Mouse (Mus musculus): ENCODE results near the gene Stac3. TPM values are rescaled to one million over a fixed set of nuclear protein-coding genes. Genes with fewer than 3 reads are reported as not detected.

Gene Stac3
- total and polyA plus RNA-seq, 2 experiments from 2014 or later = 0.30 TPM; not detected in 1

GRCm38 (mm10) chr10:127536586-127537314 lies 35.3 kb downstream of the Stac3 start:
- H3K36me3 ChIP-seq (replicated peaks; ENCODE audit: control insufficient read depth, insufficient read depth, low read length) = no peaks in the 10 kb centered on the region
- DNase-seq (ENCODE audit: low spot score) (peak; percentile 10), ATAC-seq (ENCODE audit: insufficient read depth, low read depth) (no peak)
- H3K4me2 ChIP-seq (ENCODE audit: low read depth, low read length) = no peak overlapping the region
- no peak for TF ChIP-seq EP300 (IDR thresholded peaks at IDR 0.05; ENCODE audit: low read depth)
- peak; percentile 54 for TF ChIP-seq CTCF (IDR thresholded peaks at IDR 0.05; ENCODE audit: low read depth)
- H3K27me3 ChIP-seq (ENCODE audit: control insufficient read depth, insufficient read depth, low read length) = peaks cover 58% of the 10 kb centered on the region
- H3K9ac ChIP-seq (replicated peaks; ENCODE audit: low read depth, low read length) = no peak overlapping the region
- no peak overlapping the region for H3K27ac ChIP-seq (ENCODE audit: low read depth)
- 0 out of 2 replicates have a peak, but pooled peaks cover 7% of the 10 kb centered on the region for H3K4me1 ChIP-seq (ENCODE audit: control insufficient read depth, insufficient read depth)
- H3K4me3 ChIP-seq (ENCODE audit: low read depth, low read length) = no peak overlapping the region
- no peaks in the 10 kb centered on the region for H3K9me3 ChIP-seq (replicated peaks; ENCODE audit: control insufficient read depth, low read length)
- 8% methylated on average over 8 of the region's 8 CpGs for WGBS

DNA sequence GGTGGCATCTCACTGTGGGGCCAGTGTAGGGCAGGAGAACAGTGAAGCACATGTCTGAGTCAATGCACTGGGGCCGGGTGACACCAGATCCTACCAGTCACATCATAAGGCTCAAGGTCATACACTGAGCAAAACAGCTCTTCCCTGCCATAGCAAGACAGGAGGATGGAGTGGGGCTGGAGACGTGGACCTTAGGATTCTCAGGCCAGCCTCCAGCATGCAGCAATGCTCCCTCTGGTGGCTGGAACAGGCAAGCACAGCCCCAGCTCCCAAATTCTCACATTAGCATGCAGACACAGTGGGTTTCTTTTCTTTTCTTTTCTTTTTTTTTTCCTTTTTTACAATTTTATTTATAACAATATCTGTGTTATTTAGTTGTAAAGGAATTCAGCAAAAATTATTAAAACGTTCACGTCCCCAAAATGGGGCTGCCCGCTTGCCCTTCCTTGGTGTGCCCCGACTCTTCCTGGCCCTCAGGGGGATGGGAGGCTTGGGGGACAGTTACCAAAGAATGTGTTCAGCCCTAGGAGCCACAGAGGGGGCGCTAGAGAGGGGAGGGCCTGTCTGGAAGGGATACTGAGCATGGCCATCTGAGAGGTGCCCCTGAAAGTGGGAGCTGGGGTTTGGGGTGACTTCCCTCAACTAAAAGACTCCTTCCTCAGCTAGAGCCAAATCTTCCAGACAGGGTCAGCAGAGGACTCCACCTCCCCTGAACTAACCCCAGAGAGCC lies 36.5 kb downstream of the Stac3 start:
- no peaks in the 10 kb centered on the region for H3K36me3 ChIP-seq (replicated peaks; ENCODE audit: control insufficient read depth, insufficient read depth, low read length)
- H3K27ac ChIP-seq (ENCODE audit: low read depth) = no peak overlapping the region
- peaks cover 7% of the 10 kb centered on the region; the same call in 1 of the 2 replicates for H3K4me1 ChIP-seq (ENCODE audit: control insufficient read depth, insufficient read depth)
- WGBS = 25% methylated on average over 7 of the region's 7 CpGs
- TF ChIP-seq CTCF (IDR thresholded peaks at IDR 0.05; ENCODE audit: low read depth) = peak; percentile 96
- TF ChIP-seq EP300 (IDR thresholded peaks at IDR 0.05; ENCODE audit: low read depth) = no peak
- peaks cover 45% of the 10 kb centered on the region for H3K27me3 ChIP-seq (ENCODE audit: control insufficient read depth, insufficient read depth, low read length)
- no peak overlapping the region for H3K9ac ChIP-seq (replicated peaks; ENCODE audit: low read depth, low read length)
- H3K9me3 ChIP-seq (replicated peaks; ENCODE audit: control insufficient read depth, low read length) = no peaks in the 10 kb centered on the region
- no peak overlapping the region for H3K4me2 ChIP-seq (ENCODE audit: low read depth, low read length)
- no peak overlapping the region for H3K4me3 ChIP-seq (ENCODE audit: low read depth, low read length)
- ATAC-seq (ENCODE audit: insufficient read depth, low read depth) (peak; percentile 34; the same call in 1 of the 2 replicates), DNase-seq (ENCODE audit: low spot score) (peak; percentile 70)

DNA sequence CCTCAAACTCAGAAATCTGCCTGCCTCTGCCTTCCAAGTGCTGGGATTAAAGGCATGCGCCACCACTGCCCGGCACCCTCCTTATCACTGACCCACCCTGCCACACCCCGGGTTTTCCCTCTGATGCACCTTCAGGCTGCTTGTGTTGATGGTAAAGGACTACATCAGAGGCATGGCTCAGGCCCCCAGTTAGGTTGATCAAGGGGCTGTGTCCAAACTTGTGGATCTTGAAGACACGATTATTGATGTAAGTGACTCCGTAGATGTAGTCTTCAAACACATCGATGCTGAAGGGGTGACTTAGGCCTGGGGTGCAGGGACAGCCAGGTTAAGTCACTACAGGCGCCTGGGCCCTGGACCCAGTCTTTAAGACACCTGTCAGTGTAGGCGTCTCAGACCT lies 40.0 kb downstream of the Stac3 start:
- Histone ChIP-seq H3K9ac (replicated peaks; ENCODE audit: low read depth, low read length) (no peak overlapping the region), H3K36me3 (replicated peaks; ENCODE audit: control insufficient read depth, insufficient read depth, low read length) (0 out of 2 replicates have a peak, but pooled peaks cover 6% of the 10 kb centered on the region), H3K4me3 (ENCODE audit: low read depth, low read length) (no peak overlapping the region), H3K27me3 (ENCODE audit: control insufficient read depth, insufficient read depth, low read length) (peaks cover 11% of the 10 kb centered on the region), H3K9me3 (replicated peaks; ENCODE audit: control insufficient read depth, low read length) (no peaks in the 10 kb centered on the region), H3K4me1 (ENCODE audit: control insufficient read depth, insufficient read depth) (no peaks in the 10 kb centered on the region; the same call in 1 of the 2 replicates), H3K27ac (ENCODE audit: low read depth) (no peak overlapping the region), H3K4me2 (ENCODE audit: low read depth, low read length) (no peak overlapping the region)
- 95% methylated on average over 8 of the region's 8 CpGs for WGBS
- TF ChIP-seq EP300 (IDR thresholded peaks at IDR 0.05; ENCODE audit: low read depth) = no peak
- no peak for TF ChIP-seq CTCF (IDR thresholded peaks at IDR 0.05; ENCODE audit: low read depth)
- no peak for DNase-seq (ENCODE audit: low spot score)
- no peak for ATAC-seq (ENCODE audit: insufficient read depth, low read depth)

DNA sequence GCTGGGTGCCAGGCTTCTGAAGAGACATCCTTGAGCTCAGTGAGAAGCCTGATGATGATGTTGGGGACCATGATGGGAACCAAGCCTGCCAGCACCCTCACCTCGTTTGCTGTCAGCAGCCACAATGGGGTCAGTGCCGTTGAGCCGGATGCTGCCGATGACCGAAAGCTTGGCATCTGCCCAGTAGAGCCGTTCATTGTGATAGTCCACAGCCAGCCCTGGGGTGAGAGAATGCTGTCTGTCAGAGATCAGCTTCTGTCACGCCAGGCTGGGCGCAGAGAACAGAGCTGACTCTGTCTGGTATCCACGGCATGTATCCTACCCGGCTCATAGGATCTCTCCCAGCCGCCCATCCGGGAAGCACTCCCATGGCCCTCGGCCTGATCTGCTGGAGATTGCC lies 40.6 kb downstream of the Stac3 start:
- Histone ChIP-seq H3K27me3 (ENCODE audit: control insufficient read depth, insufficient read depth, low read length) (peaks cover 5% of the 10 kb centered on the region; the same call in 1 of the 2 replicates), H3K4me2 (ENCODE audit: low read depth, low read length) (no peak overlapping the region), H3K4me1 (ENCODE audit: control insufficient read depth, insufficient read depth) (no peaks in the 10 kb centered on the region; the same call in 1 of the 2 replicates), H3K9me3 (replicated peaks; ENCODE audit: control insufficient read depth, low read length) (no peaks in the 10 kb centered on the region), H3K27ac (ENCODE audit: low read depth) (no peak overlapping the region), H3K9ac (replicated peaks; ENCODE audit: low read depth, low read length) (no peak overlapping the region), H3K4me3 (ENCODE audit: low read depth, low read length) (no peak overlapping the region), H3K36me3 (replicated peaks; ENCODE audit: control insufficient read depth, insufficient read depth, low read length) (0 out of 2 replicates have a peak, but pooled peaks cover 6% of the 10 kb centered on the region)
- no peak; the same call in 1 of the 2 replicates for ATAC-seq (ENCODE audit: insufficient read depth, low read depth)
- DNase-seq (ENCODE audit: low spot score) = no peak
- TF ChIP-seq CTCF (IDR thresholded peaks at IDR 0.05; ENCODE audit: low read depth) (no peak), EP300 (IDR thresholded peaks at IDR 0.05; ENCODE audit: low read depth) (no peak)
- 44% methylated on average over 13 of the region's 13 CpGs for WGBS

GRCm38 (mm10) chr10:127542720-127543119 lies 41.2 kb downstream of the Stac3 start:
- WGBS = 69% methylated on average over 6 of the region's 6 CpGs
- H3K4me2 ChIP-seq (ENCODE audit: low read depth, low read length) = no peak overlapping the region
- ATAC-seq (ENCODE audit: insufficient read depth, low read depth) = no peak
- no peak overlapping the region for H3K27ac ChIP-seq (ENCODE audit: low read depth)
- H3K4me1 ChIP-seq (ENCODE audit: control insufficient read depth, insufficient read depth) = no peaks in the 10 kb centered on the region; the same call in 1 of the 2 replicates
- H3K9ac ChIP-seq (replicated peaks; ENCODE audit: low read depth, low read length) = no peak overlapping the region
- H3K4me3 ChIP-seq (ENCODE audit: low read depth, low read length) = no peak overlapping the region
- DNase-seq (ENCODE audit: low spot score) = no peak
- H3K36me3 ChIP-seq (replicated peaks; ENCODE audit: control insufficient read depth, insufficient read depth, low read length) = 0 out of 2 replicates have a peak, but pooled peaks cover 6% of the 10 kb centered on the region
- 0 out of 2 replicates have a peak, but pooled peaks cover 4% of the 10 kb centered on the region for H3K27me3 ChIP-seq (ENCODE audit: control insufficient read depth, insufficient read depth, low read length)
- no peaks in the 10 kb centered on the region for H3K9me3 ChIP-seq (replicated peaks; ENCODE audit: control insufficient read depth, low read length)
- TF ChIP-seq EP300 (IDR thresholded peaks at IDR 0.05; ENCODE audit: low read depth) (no peak), CTCF (IDR thresholded peaks at IDR 0.05; ENCODE audit: low read depth) (no peak)
